Mouse (Mus musculus): ENCODE results near the gene Dyrk1b. TPM values are rescaled to one million over a fixed set of nuclear protein-coding genes. Genes with fewer than 3 reads are reported as not detected.

Gene Dyrk1b
- polyA plus RNA-seq, 1 experiment from 2014 or later = 2.7 TPM

Other genes starting within 250 kb of the Dyrk1b start
- 4.6 and 4.7 TPM in 2 replicates for gene Zfp780b, start 200.3 kb upstream of the Dyrk1b start, polyA plus RNA-seq (2015; fragmentation: Nextera tagmentation; extraction: Ambion mirVana)
- gene Zfp850, start 165.4 kb upstream of the Dyrk1b start, polyA plus RNA-seq (2015; fragmentation: Nextera tagmentation; extraction: Ambion mirVana) = 1.1 and 1.2 TPM in 2 replicates
- 114 and 117 TPM in 2 replicates for gene Psmc4, start 129.4 kb upstream of the Dyrk1b start, polyA plus RNA-seq (2015; fragmentation: Nextera tagmentation; extraction: Ambion mirVana)
- gene Fcgbp, start 108.2 kb upstream of the Dyrk1b start, polyA plus RNA-seq (2015; fragmentation: Nextera tagmentation; extraction: Ambion mirVana) = 2.5 TPM in 1 of 2 replicates, not detected in the other
- not detected in 2 replicates for gene 9530053A07Rik, start 50.0 kb upstream of the Dyrk1b start, polyA plus RNA-seq (2015; fragmentation: Nextera tagmentation; extraction: Ambion mirVana)
- gene Fbl, start 9.8 kb upstream of the Dyrk1b start, polyA plus RNA-seq (2015; fragmentation: Nextera tagmentation; extraction: Ambion mirVana) = 39.3 and 39.7 TPM in 2 replicates
- gene Eid2, start 88.4 kb downstream of the Dyrk1b start, polyA plus RNA-seq (2015; fragmentation: Nextera tagmentation; extraction: Ambion mirVana) = 0.15 and 0.29 TPM in 2 replicates
- gene Eid2b, start 98.3 kb downstream of the Dyrk1b start, polyA plus RNA-seq (2015; fragmentation: Nextera tagmentation; extraction: Ambion mirVana) = 1.3 and 1.6 TPM in 2 replicates
- not detected in 2 replicates for gene Selenov, start 111.7 kb downstream of the Dyrk1b start, polyA plus RNA-seq (2015; fragmentation: Nextera tagmentation; extraction: Ambion mirVana)
- gene Dll3, start 122.8 kb downstream of the Dyrk1b start, polyA plus RNA-seq (2015; fragmentation: Nextera tagmentation; extraction: Ambion mirVana) = not detected in 2 replicates
- 66.1 and 67.9 TPM in 2 replicates for gene Timm50, start 132.6 kb downstream of the Dyrk1b start, polyA plus RNA-seq (2015; fragmentation: Nextera tagmentation; extraction: Ambion mirVana)
- gene Supt5, start 159.3 kb downstream of the Dyrk1b start, polyA plus RNA-seq (2015; fragmentation: Nextera tagmentation; extraction: Ambion mirVana) = 31.3 and 34.0 TPM in 2 replicates
- 531 and 598 TPM in 2 replicates for gene Rps16, start 171.2 kb downstream of the Dyrk1b start, polyA plus RNA-seq (2015; fragmentation: Nextera tagmentation; extraction: Ambion mirVana)
- 4.8 and 6.3 TPM in 2 replicates for gene Plekhg2, start 193.1 kb downstream of the Dyrk1b start, polyA plus RNA-seq (2015; fragmentation: Nextera tagmentation; extraction: Ambion mirVana)
- 7.9 and 10.8 TPM in 2 replicates for gene Zfp36, start 200.8 kb downstream of the Dyrk1b start, polyA plus RNA-seq (2015; fragmentation: Nextera tagmentation; extraction: Ambion mirVana)
- gene Med29, start 213.2 kb downstream of the Dyrk1b start, polyA plus RNA-seq (2015; fragmentation: Nextera tagmentation; extraction: Ambion mirVana) = 20.5 and 21.6 TPM in 2 replicates
- 24.7 and 25.8 TPM in 2 replicates for gene Paf1, start 213.5 kb downstream of the Dyrk1b start, polyA plus RNA-seq (2015; fragmentation: Nextera tagmentation; extraction: Ambion mirVana)